Mouse (Mus musculus) CH12.LX (cell line): ENCODE measurements around the gene Vti1a. TPM values are rescaled to one million over a fixed set of nuclear protein-coding genes. Genes with fewer than 3 reads are reported as not detected.

ENCODE experiments used
- DNase-seq: peaks from one replicate; pipeline ENCODE4 v3.0.0-alpha.2; 2013; ENCODE audit errors: extremely low read depth
- H3K27ac ChIP-seq: 2 replicates; pipeline ENCODE4 v1.5.1; 2012; ENCODE audit warnings: low read depth, mild to moderate bottlenecking, control low read depth, moderate library complexity; ENCODE audit not compliant: insufficient read depth
- H3K27me3 ChIP-seq: replicated peaks from 2 replicates; pipeline ENCODE3; 2012; ENCODE audit warnings: inconsistent platforms
- H3K36me3 ChIP-seq, 2 experiments: replicated peaks in 1 of 2; 2 replicates each; pipeline versions ENCODE3 to v1.6.1; 2012; ENCODE audit warnings: inconsistent platforms in 1 of 2, low read length in 1 of 2, mild to moderate bottlenecking in 1 of 2, mixed read lengths in 1 of 2, moderate library complexity in 1 of 2; ENCODE audit not compliant: control insufficient read depth in 1 of 2, insufficient read depth in 1 of 2
- H3K4me1 ChIP-seq, 2 experiments: 2 replicates each; pipeline ENCODE4 v1.6.1; 2012; ENCODE audit warnings: inconsistent platforms in 1 of 2, moderate library complexity in 1 of 2; ENCODE audit not compliant: insufficient read depth in 2 of 2, control insufficient read depth in 1 of 2
- H3K4me2 ChIP-seq: 2 replicates; pipeline ENCODE4 v1.6.1; 2012; ENCODE audit warnings: low read depth, mild to moderate bottlenecking, control low read depth; ENCODE audit not compliant: poor library complexity, insufficient read depth, severe bottlenecking
- H3K4me3 ChIP-seq, 3 experiments: fragments of 150-350 bp in 1 of 3; sonication (generic) in 1 of 3; replicated peaks in 1 of 3; 2 replicates each; pipeline versions ENCODE3 to v1.5.1; 2011 to 2012; ENCODE audit warnings: low read depth in 2 of 3, low read length in 2 of 3, mild to moderate bottlenecking in 2 of 3, moderate library complexity in 2 of 3, control low read depth in 1 of 3, improper control_type of control experiment in 1 of 3, inconsistent platforms in 1 of 3, mixed read lengths in 1 of 3; ENCODE audit not compliant: poor library complexity in 1 of 3
- H3K79me2 ChIP-seq: replicated peaks from 2 replicates; pipeline ENCODE4 v1.6.1; 2012; ENCODE audit warnings: mild to moderate bottlenecking, moderate library complexity; ENCODE audit not compliant: control insufficient read depth, poor library complexity, insufficient read depth, severe bottlenecking; ENCODE audit errors: extremely low read depth
- H3K9ac ChIP-seq: 2 replicates; pipeline ENCODE4 v1.6.1; 2012; ENCODE audit warnings: low read depth, mild to moderate bottlenecking, control low read depth, moderate library complexity; ENCODE audit not compliant: insufficient read depth
- H3K9me3 ChIP-seq: replicated peaks from 2 replicates; pipeline ENCODE3; 2012; ENCODE audit warnings: low read length, inconsistent platforms, mixed read lengths
- BHLHE40 ChIP-seq: IDR thresholded peaks from 2 replicates; pipeline ENCODE4 v1.6.1; 2011; ENCODE audit warnings: mild to moderate bottlenecking, low read depth, low read length, improper control_type of control experiment
- CHD1 ChIP-seq: IDR thresholded peaks from 2 replicates; pipeline ENCODE4 v1.6.1; 2012; ENCODE audit warnings: low read depth, low read length, improper control_type of control experiment, inconsistent platforms
- CHD2 ChIP-seq: IDR thresholded peaks from 2 replicates; pipeline ENCODE4 v1.6.1; 2011; ENCODE audit warnings: low read length, improper control_type of control experiment
- CTCF ChIP-seq, 2 experiments: IDR thresholded peaks in 1 of 2; conservative IDR thresholded peaks in 1 of 2; 2 replicates each; pipeline ENCODE4 v1.5.1; 2011 to 2012; ENCODE audit warnings: low read depth in 2 of 2, low read length in 2 of 2, improper control_type of control experiment in 1 of 2, inconsistent platforms in 1 of 2, mild to moderate bottlenecking in 1 of 2, moderate library complexity in 1 of 2
- EP300 ChIP-seq: IDR thresholded peaks from 2 replicates; pipeline ENCODE4 v1.6.1; 2011; ENCODE audit warnings: low read length, improper control_type of control experiment
- ETS1 ChIP-seq: conservative IDR thresholded peaks from 2 replicates; pipeline ENCODE4 v1.6.1; 2012; ENCODE audit warnings: low read depth, mild to moderate bottlenecking, inconsistent platforms, low read length, improper control_type of control experiment, moderate library complexity
- HCFC1 ChIP-seq: IDR thresholded peaks from 2 replicates; pipeline ENCODE4 v1.6.1; 2012; ENCODE audit warnings: low read depth, mild to moderate bottlenecking, inconsistent platforms, low read length, improper control_type of control experiment
- IRF4 ChIP-seq: IDR thresholded peaks from 2 replicates; pipeline ENCODE4 v1.6.1; 2014; ENCODE audit warnings: low read depth, mild to moderate bottlenecking, inconsistent platforms, low read length, improper control_type of control experiment
- JUN ChIP-seq: IDR thresholded peaks from 2 replicates; pipeline ENCODE4 v1.6.1; 2011; ENCODE audit warnings: low read depth, mild to moderate bottlenecking, low read length, improper control_type of control experiment, moderate library complexity; ENCODE audit not compliant: insufficient read depth
- JUND ChIP-seq: conservative IDR thresholded peaks from 2 replicates; pipeline ENCODE4 v1.6.1; 2011; ENCODE audit warnings: low read depth, low read length, improper control_type of control experiment
- KAT2A ChIP-seq: IDR thresholded peaks from 2 replicates; pipeline ENCODE4 v1.6.1; 2012; ENCODE audit warnings: low read length, improper control_type of control experiment, inconsistent platforms; ENCODE audit not compliant: insufficient replicate concordance
- MAX ChIP-seq: IDR thresholded peaks from 2 replicates; pipeline ENCODE4 v1.6.1; 2011; ENCODE audit warnings: low read length, improper control_type of control experiment
- MAZ ChIP-seq: IDR thresholded peaks from 2 replicates; pipeline ENCODE4 v1.6.1; 2012; ENCODE audit warnings: low read depth, mild to moderate bottlenecking, inconsistent platforms, low read length, improper control_type of control experiment, moderate library complexity
- MEF2A ChIP-seq: IDR thresholded peaks from 2 replicates; pipeline ENCODE4 v1.6.1; 2014; ENCODE audit warnings: low read depth, mild to moderate bottlenecking, inconsistent platforms, low read length, improper control_type of control experiment, borderline replicate concordance
- MXI1 ChIP-seq: IDR thresholded peaks from 2 replicates; pipeline ENCODE4 v1.6.1; 2011; ENCODE audit warnings: mild to moderate bottlenecking, low read depth, low read length, improper control_type of control experiment
- MYC ChIP-seq: IDR thresholded peaks from 2 replicates; pipeline ENCODE4 v1.6.1; 2011; ENCODE audit warnings: low read depth, mild to moderate bottlenecking, improper control_type of control experiment, low read length
- PAX5 ChIP-seq: IDR thresholded peaks from 2 replicates; pipeline ENCODE4 v1.6.1; 2012; ENCODE audit warnings: low read length, inconsistent platforms, mixed read lengths
- POLR2A ChIP-seq: IDR thresholded peaks from 2 replicates; pipeline ENCODE4 v1.6.1; 2011; ENCODE audit warnings: low read depth, mild to moderate bottlenecking, improper control_type of control experiment, low read length
- POLR2AphosphoS2 ChIP-seq: IDR thresholded peaks from 2 replicates; pipeline ENCODE4 v1.6.1; 2011; ENCODE audit warnings: low read depth, low read length, improper control_type of control experiment
- RCOR1 ChIP-seq: conservative IDR thresholded peaks from 2 replicates; pipeline ENCODE4 v1.6.1; 2012; ENCODE audit warnings: low read depth, mild to moderate bottlenecking, inconsistent platforms, low read length, improper control_type of control experiment
- SIN3A ChIP-seq: IDR thresholded peaks from 2 replicates; pipeline ENCODE4 v1.6.1; 2012; ENCODE audit warnings: low read length, improper control_type of control experiment, inconsistent platforms
- TCF12 ChIP-seq: IDR thresholded peaks from 2 replicates; pipeline ENCODE4 v1.6.1; 2014; ENCODE audit warnings: low read depth, mild to moderate bottlenecking, inconsistent platforms, low read length, improper control_type of control experiment
- UBTF ChIP-seq: IDR thresholded peaks from 2 replicates; pipeline ENCODE4 v1.6.1; 2012; ENCODE audit warnings: low read depth, mild to moderate bottlenecking, inconsistent platforms, low read length, improper control_type of control experiment, moderate library complexity
- USF1 ChIP-seq: IDR thresholded peaks from 2 replicates; pipeline ENCODE4 v1.6.1; 2014; ENCODE audit warnings: low read depth, mild to moderate bottlenecking, inconsistent platforms, low read length, improper control_type of control experiment
- ZMIZ1 ChIP-seq: IDR thresholded peaks from 2 replicates; pipeline ENCODE4 v1.6.1; 2012; ENCODE audit warnings: low read depth, mild to moderate bottlenecking, inconsistent platforms, low read length, improper control_type of control experiment
- ZNF384 ChIP-seq: IDR thresholded peaks from 2 replicates; pipeline ENCODE4 v1.6.1; 2012; ENCODE audit warnings: low read depth, low read length, improper control_type of control experiment, inconsistent platforms
- dilution Hi-C: fragments of 300-500 bp; cut with MboI; formaldehyde crosslinking; loops from 2 replicates; pipeline ENCODE4 v1.14.3; 2020; ENCODE audit warnings: low sequenced_read_pairs; ENCODE audit not compliant: extremely low pct_unique_long_range_greater_than_20kb, extremely low pct_ligation_motif_present
- in situ Hi-C: fragments of 300-500 bp; cut with MboI; formaldehyde crosslinking; loops from 3 replicates; pipeline ENCODE4 v1.14.3; 2019; ENCODE audit warnings: low sequenced_read_pairs, low pct_ligation_motif_present, low pct_unique_long_range_greater_than_20kb, mixed read lengths
- polyA plus RNA-seq: library from polyadenylated mRNA; unstranded; fragments of >175 nt; gene quantifications from 2 replicates; pipeline ENCODE4 v1.2.1, GENCODE M21; 2012; ENCODE audit warnings: low read depth; ENCODE audit not compliant: insufficient read length
- total RNA-seq, 2 experiments: library from RNA; depleted of rRNA; stranded (reverse); fragments of 300-350 nt in 1 of 2; fragments of >200 nt in 1 of 2; gene quantifications; 2 replicates each; pipeline ENCODE4 v1.2.3; 2012 to 2014

Vti1a gene
- total and polyA plus RNA-seq, 3 experiments, result 22.3 to 27.6 (median 23.5) TPM

DNA sequence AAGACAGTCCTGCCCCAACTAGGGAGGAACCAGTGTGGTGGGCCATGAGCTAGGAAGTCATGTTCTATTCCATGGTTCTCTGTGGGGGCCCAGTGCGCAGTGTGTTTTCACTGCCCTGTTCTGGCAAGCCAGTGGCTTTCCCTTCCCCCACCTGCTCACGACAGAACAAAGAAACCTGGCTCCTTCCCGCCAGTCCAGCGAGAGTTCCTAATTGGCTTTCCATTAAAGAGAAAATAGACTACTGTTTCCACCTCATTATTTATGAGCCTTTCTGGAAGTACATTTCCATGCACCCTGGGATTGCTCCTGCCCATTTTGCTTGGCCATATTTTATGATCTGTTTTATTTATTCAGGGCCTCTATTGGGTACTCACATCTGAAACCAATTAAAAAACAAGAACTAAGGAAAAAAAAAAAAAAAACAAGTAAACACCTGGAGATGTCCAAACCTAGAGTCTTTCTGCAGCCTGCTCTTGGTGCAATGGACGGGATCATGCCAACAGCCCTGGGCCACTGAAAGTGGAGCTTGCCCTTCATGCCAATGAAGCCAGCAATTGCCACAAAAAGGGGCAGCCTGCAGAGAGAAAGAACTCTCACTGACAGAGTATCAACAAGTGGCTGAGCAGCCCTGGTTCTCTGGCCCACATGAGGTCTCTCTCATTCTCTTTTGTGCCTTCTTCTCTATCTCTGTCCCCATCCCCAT, 346.6 kb downstream of the Vti1a start:
- in situ Hi-C loops (no loop called here), dilution Hi-C loops (no loop called here)
- Histone ChIP-seq H3K79me2 (no peaks in the 10 kb centered on the region), H3K27me3 (peaks cover 25% of the 10 kb centered on the region), H3K4me3 (no peak overlapping the region), H3K9ac (no peak overlapping the region), H3K27ac (no peak overlapping the region), H3K4me2 (no peak overlapping the region)
- TF ChIP-seq KAT2A, result no peak
- no peak for TF ChIP-seq USF1
- no peak for TF ChIP-seq MAX
- no peak for TF ChIP-seq MYC
- TF ChIP-seq CHD2, result no peak
- TF ChIP-seq MXI1, result no peak
- TF ChIP-seq CTCF (conservative IDR thresholded peaks at IDR 0.05 in 1 of 2, IDR thresholded peaks at IDR 0.05 in 1 of 2; ENCODE audit: low read depth in 2 of 2, low read length in 2 of 2), result no peak
- no peak for TF ChIP-seq UBTF
- TF ChIP-seq EP300, result no peak
- TF ChIP-seq ZNF384, result no peak
- TF ChIP-seq MAZ, result no peak
- TF ChIP-seq JUN, result no peak
- no peak for TF ChIP-seq JUND
- TF ChIP-seq POLR2A, result no peak
- no peak for TF ChIP-seq RCOR1
- no peak for TF ChIP-seq CHD1
- no peak for TF ChIP-seq ZMIZ1
- TF ChIP-seq PAX5, result no peak
- no peak for TF ChIP-seq HCFC1
- no peak for TF ChIP-seq SIN3A
- TF ChIP-seq, all 38 proteins: peak for 0
- H3K36me3 ChIP-seq, result no peaks in the 10 kb centered on the region
- H3K9me3 ChIP-seq, result peaks cover 3% of the 10 kb centered on the region
- peaks cover 2 to 11% of the 10 kb centered on the region in 2 experiments for H3K4me1 ChIP-seq
- DNase-seq, result no peak

DNA sequence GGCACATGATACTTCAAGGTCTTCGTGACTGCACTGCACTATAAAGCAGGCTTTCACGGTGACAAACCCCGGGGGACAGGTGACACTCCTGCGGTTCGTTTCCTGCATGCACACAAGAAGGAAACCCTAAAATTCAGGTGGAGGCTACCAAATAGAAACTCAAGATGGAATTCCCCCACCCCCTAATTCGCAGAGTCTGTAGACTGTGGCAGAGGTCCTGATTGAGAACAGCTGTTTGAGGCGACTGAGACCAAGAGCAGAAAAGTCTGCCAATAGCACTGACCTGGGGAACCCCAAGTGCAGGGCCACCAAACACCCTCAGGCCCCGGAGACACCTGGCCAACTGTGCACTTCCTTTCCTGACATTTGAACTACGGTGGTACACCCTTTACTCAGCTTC, 351.7 kb downstream of the Vti1a start:
- Histone ChIP-seq H3K9me3 (peaks cover 3% of the 10 kb centered on the region), H3K27me3 (peaks cover 17% of the 10 kb centered on the region), H3K36me3 (no peaks in the 10 kb centered on the region), H3K79me2 (no peaks in the 10 kb centered on the region), H3K4me3 (no peak overlapping the region), H3K9ac (no peak overlapping the region), H3K4me1 (peaks cover 9 to 21% of the 10 kb centered on the region in 2 experiments), H3K4me2 (peak overlapping the region; percentile 22), H3K27ac (no peak overlapping the region)
- TF ChIP-seq TCF12 (peak; percentile 79), MYC (0 out of 2 replicates have a peak, but pooled peaks have one; percentile 30), SIN3A (peak; percentile 48; the same call in 1 of the 2 replicates), MAZ (no peak), RCOR1 (no peak), ETS1 (peak; percentile 93), EP300 (peak; percentile 70), KAT2A (no peak), BHLHE40 (peak; percentile 92), POLR2AphosphoS2 (no peak), MEF2A (peak; percentile 29; the same call in 1 of the 2 replicates), USF1 (no peak), CHD1 (no peak), IRF4 (peak; percentile 57)
- peak; percentile 78 for DNase-seq
- in situ Hi-C loops, result no loop called here
- dilution Hi-C loops, result no loop called here
